Mouse (Mus musculus): ENCODE results near the gene Zfp747.

The Zfp747 gene

GRCm38 (mm10) chr7:127335604-127336003, 40.2 kb downstream of the Zfp747 start:
- no peak for DNase-seq (ENCODE audit: extremely low read depth, low read depth)

GRCm38 (mm10) chr7:127333240-127333639, 42.6 kb downstream of the Zfp747 start:
- no peak for DNase-seq (ENCODE audit: extremely low read depth, low read depth)

- no peak for DNase-seq (ENCODE audit: extremely low read depth, low read depth)
Measured at GRCm38 (mm10) chr7:127326685-127327084, 49.2 kb downstream of the Zfp747 start.

- DNase-seq (ENCODE audit: extremely low read depth, low read depth): no peak
Measured at GRCm38 (mm10) chr7:127325550-127325949, 50.3 kb downstream of the Zfp747 start.

- no peak for DNase-seq (ENCODE audit: extremely low read depth, low read depth)
Measured at GRCm38 (mm10) chr7:127324944-127325343, 50.9 kb downstream of the Zfp747 start.

Measured in MEL-GATA-1-ER (cell line).